Mouse (Mus musculus) liver, adult 2 months (tissue): ENCODE data around the gene Ppat. TPM values are rescaled to one million over a fixed set of nuclear protein-coding genes. Genes with fewer than 3 reads are reported as not detected.

Source experiments
- DNase-seq: peaks from one replicate; pipeline ENCODE4 v3.0.0-alpha.2; 2011; ENCODE audit warnings: low read depth, low spot score; ENCODE audit errors: extremely low read depth
- H3K27ac ChIP-seq: fragments of 200-500 bp; replicated peaks from 2 replicates; pipeline ENCODE4 v1.5.1; 2012; ENCODE audit warnings: low read depth, mild to moderate bottlenecking, control low read depth, inconsistent platforms, low read length; ENCODE audit not compliant: insufficient read depth
- H3K27me3 ChIP-seq: fragments of 200-500 bp; 2 replicates; pipeline ENCODE4 v1.6.1; 2012; ENCODE audit warnings: mild to moderate bottlenecking, moderate library complexity, low read length, inconsistent platforms; ENCODE audit not compliant: control insufficient read depth, insufficient read depth
- H3K36me3 ChIP-seq: fragments of 200-500 bp; 2 replicates; pipeline ENCODE4 v1.6.1; 2012; ENCODE audit warnings: low read length, inconsistent platforms; ENCODE audit not compliant: control insufficient read depth, insufficient read depth
- H3K4me1 ChIP-seq: fragments of 200-500 bp; 2 replicates; pipeline ENCODE4 v1.6.1; 2011; ENCODE audit warnings: low read length; ENCODE audit not compliant: control insufficient read depth, insufficient read depth
- H3K4me3 ChIP-seq: fragments of 200-500 bp; 2 replicates; pipeline ENCODE4 v1.5.1; 2011; ENCODE audit warnings: low read depth, mild to moderate bottlenecking, control low read depth, low read length, moderate library complexity; ENCODE audit not compliant: insufficient read depth
- H3K79me2 ChIP-seq: fragments of 200-500 bp; 2 replicates; pipeline ENCODE4 v1.6.1; 2012; ENCODE audit warnings: inconsistent platforms, mild to moderate bottlenecking, low read length, moderate library complexity; ENCODE audit not compliant: control insufficient read depth, insufficient read depth
- H3K9ac ChIP-seq: fragments of 200-500 bp; 2 replicates; pipeline ENCODE4 v1.6.1; 2012; ENCODE audit warnings: low read depth, mild to moderate bottlenecking, control low read depth, inconsistent platforms, low read length
- CTCF ChIP-seq: fragments of 200-500 bp; IDR thresholded peaks from 2 replicates; pipeline ENCODE4 v1.5.1; 2011; ENCODE audit warnings: low read depth, low read length, control low read depth
- POLR2A ChIP-seq: fragments of 200-500 bp; IDR thresholded peaks from 2 replicates; pipeline ENCODE4 v1.6.1; 2011; ENCODE audit warnings: low read length, control low read depth; ENCODE audit not compliant: insufficient read depth; ENCODE audit errors: extremely low read depth
- WGBS: fragments of 180-500 bp; shearing (Covaris S2); methylation state at CpG from one replicate; pipeline ENCODE4 v1.1.7; 2018; 5-methylcytosine and 5-hydroxymethylcytosine counted together
- polyA plus RNA-seq: library from polyadenylated mRNA; depleted of rRNA; stranded (reverse); fragments of >200 nt; gene quantifications from 2 replicates; pipeline ENCODE4 v1.2.3, GENCODE M21; 2012; rRNA removed
- total RNA-seq: library from RNA; depleted of rRNA; stranded (reverse); fragments of >200 nt; gene quantifications from 2 replicates; pipeline ENCODE4 v1.2.3, GENCODE M21; 2014; rRNA removed

Gene Ppat
- total RNA-seq (22.8 and 30.3 TPM in 2 replicates), polyA plus RNA-seq (5.3 and 6.4 TPM in 2 replicates)

DNA sequence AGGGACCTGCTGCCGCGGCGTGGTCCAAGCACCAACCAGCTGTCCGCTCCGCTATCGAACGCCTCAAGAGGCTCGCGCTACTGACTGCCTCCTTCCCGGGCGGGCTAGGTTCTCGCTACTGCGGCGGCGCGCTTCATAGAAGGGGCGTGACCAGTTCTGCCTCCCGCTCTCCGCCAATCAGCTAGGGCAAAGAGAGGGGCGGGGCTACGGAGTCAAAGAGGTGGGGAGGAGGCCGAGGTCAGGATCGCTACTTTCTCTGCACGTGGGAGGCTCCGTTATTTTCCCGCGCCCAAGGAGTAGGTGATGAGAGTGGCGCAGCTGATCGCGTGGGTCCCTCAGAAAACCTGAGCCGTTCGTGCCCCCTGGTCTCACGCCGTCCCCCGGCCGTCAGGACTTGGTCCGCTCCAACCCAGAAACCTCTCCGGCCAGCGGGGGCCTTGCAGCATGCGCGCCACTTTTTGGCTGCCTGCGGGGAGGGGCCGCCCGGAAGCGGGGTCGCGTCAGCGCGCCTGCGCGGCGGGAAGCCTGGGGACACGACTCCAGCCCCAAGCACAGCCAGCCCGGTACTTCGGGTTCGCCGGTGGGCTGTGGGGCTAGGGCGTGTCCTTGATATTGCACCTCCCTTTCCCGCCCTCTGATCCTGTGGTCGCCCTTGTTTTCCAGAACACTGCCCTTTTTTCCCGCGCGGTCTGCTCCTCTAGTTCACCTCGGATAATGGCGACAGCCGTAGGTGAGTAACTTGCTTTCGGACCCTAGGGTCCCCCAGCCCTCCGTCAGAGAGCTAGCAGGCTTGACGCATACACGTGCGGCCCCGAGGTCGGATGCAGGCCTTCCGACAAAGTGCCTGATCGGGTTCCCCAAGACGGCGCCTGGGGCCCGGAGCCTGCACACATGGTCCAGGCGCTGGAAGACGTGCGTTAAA, at the start of gene Ppat, which contains the start of gene Paics:
Gene Ppat, minus strand, starts transcription at position 473 of the 922 bp plus-strand sequence.
Gene Paics, plus strand, starts transcription at position 202 of the 922 bp plus-strand sequence.
- TF ChIP-seq CTCF: no peak
- peak; percentile 87 for TF ChIP-seq POLR2A
- H3K4me1 ChIP-seq: peaks cover 33% of the 10 kb centered on the region
- H3K9ac ChIP-seq: peak within 1 kb of the TSS; percentile 96
- DNase-seq: peak; percentile 92
- peaks cover 19% of the 10 kb centered on the region; the same call in 1 of the 2 replicates for H3K79me2 ChIP-seq
- WGBS: under 1% methylated on average over 81 of the region's 81 CpGs
- H3K27me3 ChIP-seq: no peaks in the 10 kb centered on the region
- H3K4me3 ChIP-seq: peak within 1 kb of the TSS; percentile 92
- peak within 1 kb of the TSS; percentile 95 for H3K27ac ChIP-seq
- peaks cover 3% of the 10 kb centered on the region for H3K36me3 ChIP-seq

DNA sequence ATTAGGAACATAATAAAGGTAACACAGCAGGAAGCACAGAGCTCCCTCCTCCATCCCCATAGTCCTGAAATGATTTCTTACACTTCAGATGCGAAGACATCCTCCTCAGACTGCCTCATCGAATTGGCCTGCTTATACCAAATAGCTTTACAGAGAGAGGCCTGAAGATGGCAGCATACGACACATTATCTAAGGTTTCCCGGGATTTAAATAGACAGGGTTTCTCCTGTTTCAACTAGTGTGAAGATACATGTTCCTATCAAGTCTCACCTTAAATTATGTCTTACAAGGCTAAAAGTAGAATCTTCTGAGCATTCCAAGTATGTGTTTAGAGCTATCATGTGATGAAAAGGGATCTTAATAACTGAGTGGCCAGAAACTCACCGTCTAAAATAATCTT, 47.0 kb upstream of the Ppat start:
- no peak overlapping the region for H3K27ac ChIP-seq
- peaks cover 59% of the 10 kb centered on the region for H3K36me3 ChIP-seq
- H3K27me3 ChIP-seq: no peaks in the 10 kb centered on the region
- no peak overlapping the region for H3K4me3 ChIP-seq
- no peak overlapping the region for H3K9ac ChIP-seq
- H3K79me2 ChIP-seq: no peaks in the 10 kb centered on the region
- TF ChIP-seq CTCF (no peak), POLR2A (no peak)
- 62% methylated on average over 5 of the region's 5 CpGs for WGBS
- H3K4me1 ChIP-seq: no peaks in the 10 kb centered on the region
- no peak for DNase-seq

DNA sequence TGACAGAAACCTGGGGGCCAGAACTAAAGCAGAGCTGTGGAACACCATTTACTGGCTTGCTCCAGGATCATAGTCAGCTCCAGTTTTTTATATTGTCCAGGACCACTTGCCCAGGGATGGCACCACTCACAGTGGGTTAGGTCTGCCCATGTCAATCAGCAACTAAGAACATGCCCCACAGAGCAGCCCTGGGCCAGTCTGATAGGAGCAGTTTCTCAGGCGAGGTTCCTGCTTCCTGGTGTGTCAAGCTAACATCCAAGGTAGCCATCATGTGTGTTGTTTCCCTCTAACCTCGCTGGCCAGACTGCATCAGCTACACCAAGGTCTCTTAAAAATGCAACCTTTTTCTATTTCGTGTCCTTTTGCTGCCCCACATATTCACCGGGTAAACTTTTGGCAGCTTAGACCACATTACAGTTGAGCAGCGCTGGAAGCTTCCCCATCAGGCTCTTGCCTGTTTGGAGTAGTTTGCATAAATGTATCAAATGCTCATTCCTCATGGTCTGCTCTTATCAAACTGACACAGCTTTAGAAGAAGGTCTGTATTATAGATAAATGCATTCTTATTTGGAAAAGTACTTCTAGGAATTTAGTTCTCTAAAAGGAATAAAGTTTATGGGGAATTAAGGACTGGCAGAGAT, 41.9 kb upstream of the Ppat start:
- Histone ChIP-seq H3K27ac (no peak overlapping the region), H3K9ac (no peak overlapping the region), H3K4me3 (no peak overlapping the region), H3K4me1 (no peaks in the 10 kb centered on the region), H3K79me2 (no peaks in the 10 kb centered on the region), H3K36me3 (peaks cover 76% of the 10 kb centered on the region), H3K27me3 (no peaks in the 10 kb centered on the region)
- DNase-seq: no peak
- TF ChIP-seq CTCF (no peak), POLR2A (no peak)
- WGBS: 95% methylated on average over 5 of the region's 5 CpGs

DNA sequence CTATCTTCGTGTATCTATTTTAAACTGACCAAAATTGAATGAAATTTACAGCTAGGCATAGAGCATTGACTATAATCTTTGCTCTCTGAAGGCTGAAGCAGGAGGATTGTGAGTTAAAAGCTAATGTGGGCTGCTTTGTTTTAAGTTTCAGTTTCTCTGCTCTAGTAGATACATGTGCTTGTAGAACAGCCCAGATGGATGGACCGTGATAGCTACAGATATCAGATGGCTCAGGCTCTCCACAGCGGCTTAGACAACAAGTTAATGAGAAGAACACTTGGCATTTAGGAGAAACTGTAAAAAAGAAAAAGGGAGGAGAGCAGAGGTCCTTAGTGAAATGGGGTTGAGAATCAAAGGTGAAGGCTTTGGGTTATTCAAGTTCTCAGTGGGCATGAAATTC, 39.4 kb upstream of the Ppat start:
- H3K36me3 ChIP-seq: peaks cover 76% of the 10 kb centered on the region
- H3K4me1 ChIP-seq: no peaks in the 10 kb centered on the region
- no peak for DNase-seq
- TF ChIP-seq POLR2A (no peak), CTCF (no peak)
- H3K4me3 ChIP-seq: no peak overlapping the region
- WGBS: over 99% methylated on average over 3 of the region's 3 CpGs
- H3K9ac ChIP-seq: no peak overlapping the region
- H3K27ac ChIP-seq: no peak overlapping the region
- no peaks in the 10 kb centered on the region for H3K27me3 ChIP-seq
- H3K79me2 ChIP-seq: no peaks in the 10 kb centered on the region

DNA sequence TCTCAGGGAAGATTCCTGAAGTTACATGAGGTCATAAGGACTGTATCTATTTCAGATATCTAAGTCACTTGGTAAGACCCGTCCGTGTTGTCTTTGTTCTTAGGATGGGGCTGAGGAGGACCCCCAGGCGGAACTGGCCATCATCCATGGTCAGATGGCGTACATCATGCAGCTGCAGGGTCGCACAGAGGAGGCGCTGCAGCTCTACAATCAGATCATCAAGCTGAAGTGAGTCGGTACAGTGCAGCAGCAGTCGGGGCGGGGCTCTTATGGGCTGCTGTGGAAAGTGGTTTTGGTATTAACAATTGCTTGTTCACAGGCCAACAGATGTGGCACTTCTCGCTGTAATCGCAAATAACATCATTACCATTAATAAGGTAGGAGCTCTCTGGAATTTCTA, 32.6 kb upstream of the Ppat start:
- TF ChIP-seq POLR2A (no peak), CTCF (no peak)
- Histone ChIP-seq H3K36me3 (peaks cover 75% of the 10 kb centered on the region), H3K79me2 (no peaks in the 10 kb centered on the region), H3K4me1 (no peaks in the 10 kb centered on the region), H3K9ac (no peak overlapping the region), H3K27ac (no peak overlapping the region), H3K27me3 (no peaks in the 10 kb centered on the region), H3K4me3 (no peak overlapping the region)
- DNase-seq: no peak
- 93% methylated on average over 11 of the region's 11 CpGs for WGBS
